Mouse (Mus musculus) kidney, adult 2 months (tissue): ENCODE results near the gene Celf2. TPM values are rescaled to one million over a fixed set of nuclear protein-coding genes. Genes with fewer than 3 reads are reported as not detected.

ENCODE experiments used
- DNase-seq: peaks from one replicate; pipeline ENCODE4 v3.0.0; 2021
- H3K27ac ChIP-seq: fragments of 200-500 bp; 2 replicates; pipeline ENCODE4 v1.5.1; 2012; ENCODE audit warnings: low read depth, low read length, control low read depth, inconsistent platforms; ENCODE audit not compliant: insufficient read depth
- H3K27me3 ChIP-seq: fragments of 200-500 bp; replicated peaks from 2 replicates; pipeline ENCODE4 v1.6.1; 2012; ENCODE audit warnings: mild to moderate bottlenecking, moderate library complexity, low read length, inconsistent platforms; ENCODE audit not compliant: control insufficient read depth, insufficient read depth
- H3K36me3 ChIP-seq: fragments of 200-500 bp; 2 replicates; pipeline ENCODE4 v1.6.1; 2012; ENCODE audit warnings: mild to moderate bottlenecking, moderate library complexity, low read length, inconsistent platforms; ENCODE audit not compliant: control insufficient read depth, insufficient read depth
- H3K4me1 ChIP-seq: fragments of 200-500 bp; 2 replicates; pipeline ENCODE4 v1.6.1; 2011; ENCODE audit warnings: low read length; ENCODE audit not compliant: control insufficient read depth, insufficient read depth
- H3K4me3 ChIP-seq: fragments of 200-500 bp; 2 replicates; pipeline ENCODE4 v1.5.1; 2011; ENCODE audit warnings: mild to moderate bottlenecking, low read depth, low read length, control low read depth; ENCODE audit not compliant: insufficient read depth
- CTCF ChIP-seq: fragments of 200-500 bp; conservative IDR thresholded peaks from 2 replicates; pipeline ENCODE4 v1.5.1; 2011; ENCODE audit warnings: low read depth, mild to moderate bottlenecking, control low read depth, low read length, moderate library complexity, mixed read lengths; ENCODE audit not compliant: insufficient read depth, insufficient read length
- POLR2A ChIP-seq: fragments of 200-500 bp; IDR thresholded peaks from one replicate; pipeline ENCODE4 v1.6.1; 2011; ENCODE audit warnings: low read depth, low read length, control low read depth
- WGBS: fragments of 180-500 bp; shearing (Covaris S2); methylation state at CpG from one replicate; pipeline ENCODE4 v1.1.7; 2018; 5-methylcytosine and 5-hydroxymethylcytosine counted together
- polyA plus RNA-seq: library from polyadenylated mRNA; depleted of rRNA; stranded (reverse); fragments of >200 nt; gene quantifications from 2 replicates; pipeline ENCODE4 v1.2.3, GENCODE M21; 2012

Celf2 gene
- polyA plus RNA-seq, 1 experiment: 11.5 TPM

DNA sequence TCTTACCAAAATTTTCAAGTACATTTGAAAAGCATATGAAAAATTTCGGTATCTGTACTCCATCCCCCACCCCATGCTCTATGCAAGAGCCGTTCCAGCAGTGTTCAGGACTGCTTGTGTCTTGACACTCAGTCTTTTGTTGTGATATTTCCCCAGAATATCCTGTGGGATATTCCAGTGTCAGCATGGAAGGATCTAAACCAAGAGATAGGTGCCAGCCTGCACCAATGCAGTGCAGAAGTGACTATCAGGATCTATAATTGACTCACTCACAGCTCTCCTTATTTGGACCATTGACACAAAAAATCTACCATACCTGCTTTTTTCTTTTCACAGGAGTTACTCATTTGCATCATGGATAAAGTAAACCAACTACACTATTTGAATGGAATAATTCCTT, 116.9 kb downstream of the Celf2 start:
- no peak overlapping the region for H3K4me3 ChIP-seq
- TF ChIP-seq POLR2A: no peak
- no peak for TF ChIP-seq CTCF
- no peak overlapping the region for H3K27ac ChIP-seq
- no peaks in the 10 kb centered on the region for H3K4me1 ChIP-seq
- no peaks in the 10 kb centered on the region for H3K36me3 ChIP-seq
- H3K27me3 ChIP-seq: no peaks in the 10 kb centered on the region
- DNase-seq: no peak
- 86% methylated on average over 2 of the region's 2 CpGs for WGBS

DNA sequence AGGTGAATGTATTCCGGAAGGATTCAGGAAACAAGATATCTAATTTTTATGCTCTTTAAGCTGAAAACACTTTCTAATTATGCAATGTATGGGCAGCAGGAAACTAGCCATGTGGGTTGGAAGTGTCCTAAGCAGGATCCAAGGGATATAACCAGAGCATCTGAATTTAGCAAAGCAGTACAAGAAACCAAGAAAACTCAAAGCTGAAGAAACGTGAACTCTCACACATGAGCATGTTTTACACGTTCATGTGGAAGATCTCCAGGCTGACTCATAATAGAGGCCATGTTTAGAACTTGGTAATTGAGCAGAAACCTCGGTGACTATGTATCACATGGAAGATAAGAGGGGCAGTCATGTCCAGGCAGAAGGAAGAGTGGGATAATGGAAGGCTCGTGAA, 120.1 kb downstream of the Celf2 start:
- Histone ChIP-seq H3K27ac (no peak overlapping the region), H3K4me1 (no peaks in the 10 kb centered on the region), H3K4me3 (no peak overlapping the region), H3K27me3 (no peaks in the 10 kb centered on the region), H3K36me3 (no peaks in the 10 kb centered on the region)
- TF ChIP-seq CTCF (no peak), POLR2A (no peak)
- DNase-seq: no peak
- WGBS: 69% methylated on average over 5 of the region's 5 CpGs

DNA sequence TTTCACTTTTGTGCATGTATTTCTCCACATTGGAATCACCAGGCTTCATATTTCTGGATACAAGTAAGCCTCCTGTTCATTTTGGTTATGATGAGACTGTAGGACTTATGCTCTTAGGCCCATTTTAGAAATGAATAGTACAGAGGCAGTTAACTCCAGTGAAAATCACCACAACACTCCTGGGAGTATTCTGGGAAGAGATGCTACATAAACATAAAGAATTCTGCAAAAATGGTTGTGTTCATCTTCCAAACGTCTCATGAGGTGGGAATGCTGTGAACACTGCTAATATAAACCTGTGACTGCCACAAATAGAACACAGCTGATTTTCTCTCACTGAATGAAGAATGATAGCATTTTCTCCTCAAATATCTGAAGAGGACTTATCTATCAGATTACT, 130.6 kb downstream of the Celf2 start:
- 49% methylated on average over 1 of the region's 1 CpGs for WGBS
- no peaks in the 10 kb centered on the region for H3K36me3 ChIP-seq
- no peak overlapping the region for H3K27ac ChIP-seq
- H3K27me3 ChIP-seq: no peaks in the 10 kb centered on the region
- DNase-seq: no peak
- TF ChIP-seq POLR2A (no peak), CTCF (no peak)
- no peaks in the 10 kb centered on the region for H3K4me1 ChIP-seq
- no peak overlapping the region for H3K4me3 ChIP-seq

DNA sequence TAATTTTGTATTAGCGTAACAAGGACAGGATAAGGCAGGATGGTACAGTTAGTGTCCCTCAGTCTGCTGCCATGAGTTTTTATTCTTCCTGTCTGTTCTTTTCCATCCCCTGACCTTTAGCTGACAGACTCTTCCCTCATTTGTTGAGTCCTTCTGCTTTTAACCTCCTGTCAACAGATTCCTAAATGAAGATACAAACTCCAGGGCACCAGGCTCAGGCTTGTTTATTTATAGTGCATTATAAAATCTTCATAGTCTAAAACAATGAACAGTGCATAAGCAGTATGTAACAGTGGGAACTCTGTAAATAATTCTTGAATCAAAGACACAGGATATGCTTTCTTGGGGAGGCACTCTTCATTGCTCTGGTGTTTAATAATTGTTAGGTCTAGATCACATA, 131.5 kb downstream of the Celf2 start:
- DNase-seq: no peak

DNA sequence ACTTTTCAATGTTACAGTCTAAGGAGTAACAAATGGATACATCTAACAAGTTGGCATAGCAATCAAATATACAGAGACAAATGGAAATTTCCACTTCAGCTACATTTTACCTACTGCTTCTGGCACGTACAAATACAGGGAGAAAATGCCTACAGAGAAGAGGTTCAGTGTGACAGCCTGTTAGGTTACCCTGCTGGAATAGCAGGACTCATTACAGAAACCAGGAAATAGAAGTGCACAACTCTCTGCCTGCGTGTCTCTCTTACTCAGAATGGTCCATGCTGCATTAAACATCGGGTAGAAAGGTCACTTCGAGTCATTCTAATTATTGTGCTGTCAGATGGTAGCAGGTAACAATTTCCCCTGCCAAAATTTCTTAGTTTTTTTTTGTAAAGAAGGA, 141.6 kb downstream of the Celf2 start:
- no peaks in the 10 kb centered on the region for H3K4me1 ChIP-seq
- no peaks in the 10 kb centered on the region for H3K27me3 ChIP-seq
- WGBS: 62% methylated on average over 4 of the region's 4 CpGs
- no peak overlapping the region for H3K27ac ChIP-seq
- DNase-seq: no peak
- TF ChIP-seq POLR2A (no peak), CTCF (no peak)
- no peak overlapping the region for H3K4me3 ChIP-seq
- H3K36me3 ChIP-seq: no peaks in the 10 kb centered on the region

More for the DNA sequence above, 131.5 kb downstream of the Celf2 start:
- no peak overlapping the region for H3K27ac ChIP-seq
- TF ChIP-seq POLR2A: no peak
- TF ChIP-seq CTCF: no peak
- H3K36me3 ChIP-seq: no peaks in the 10 kb centered on the region
- no peaks in the 10 kb centered on the region for H3K4me1 ChIP-seq
- WGBS: 90% methylated on average over 1 of the region's 1 CpGs
- no peak overlapping the region for H3K4me3 ChIP-seq
- H3K27me3 ChIP-seq: no peaks in the 10 kb centered on the region

DNA sequence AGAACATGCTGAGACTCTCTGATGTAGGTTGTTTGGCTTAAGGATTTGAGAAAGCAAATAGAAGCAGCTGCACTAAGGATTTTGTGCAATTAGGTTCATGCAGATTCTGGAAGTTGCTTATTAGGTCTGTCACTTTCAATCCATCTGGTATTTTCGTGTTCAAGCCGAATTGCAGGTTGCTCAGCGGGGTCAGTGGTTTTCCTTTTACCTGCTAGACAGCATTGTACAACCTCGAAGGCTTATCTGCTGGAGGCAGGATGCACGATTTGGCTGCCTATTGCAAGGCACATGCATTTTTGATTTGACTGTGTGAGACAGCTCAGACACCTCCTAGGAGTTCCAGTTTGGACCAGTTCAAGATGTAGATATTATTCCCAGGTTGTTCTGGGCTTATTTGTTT, 149.8 kb downstream of the Celf2 start:
- no peak for DNase-seq
- H3K4me3 ChIP-seq: no peak overlapping the region
- H3K4me1 ChIP-seq: no peaks in the 10 kb centered on the region
- H3K27ac ChIP-seq: no peak overlapping the region
- 82% methylated on average over 5 of the region's 5 CpGs for WGBS
- no peaks in the 10 kb centered on the region for H3K36me3 ChIP-seq
- H3K27me3 ChIP-seq: no peaks in the 10 kb centered on the region
- TF ChIP-seq POLR2A (no peak), CTCF (no peak)

GRCm38 (mm10) chr2:7358816-7359215, 150.5 kb downstream of the Celf2 start:
- Histone ChIP-seq H3K27me3 (no peaks in the 10 kb centered on the region), H3K27ac (no peak overlapping the region), H3K4me1 (no peaks in the 10 kb centered on the region), H3K36me3 (no peaks in the 10 kb centered on the region), H3K4me3 (no peak overlapping the region)
- TF ChIP-seq CTCF: no peak
- no peak for TF ChIP-seq POLR2A
- no peak for DNase-seq
- 75% methylated on average over 3 of the region's 3 CpGs for WGBS

DNA sequence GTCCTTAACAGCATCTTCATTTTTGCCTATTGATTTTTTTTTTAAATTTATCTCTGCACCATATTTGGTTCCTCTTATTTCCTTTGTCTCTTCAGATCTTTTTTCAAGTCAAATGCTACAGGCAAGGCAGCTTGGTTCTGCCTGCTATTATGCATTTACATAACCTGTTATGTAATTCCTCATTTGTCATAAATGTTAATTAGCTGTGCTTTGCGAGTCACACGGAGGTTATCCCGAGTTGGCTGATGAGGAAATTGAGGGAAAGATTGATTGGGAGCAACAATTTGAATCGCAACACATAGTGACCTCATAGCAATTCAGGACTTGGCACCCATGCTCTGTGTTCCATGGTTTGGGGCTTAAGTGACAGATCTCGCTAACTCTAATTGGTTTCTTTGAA, 158.1 kb downstream of the Celf2 start:
- 71% methylated on average over 5 of the region's 5 CpGs for WGBS
- Histone ChIP-seq H3K36me3 (no peaks in the 10 kb centered on the region), H3K27me3 (no peaks in the 10 kb centered on the region), H3K4me1 (no peaks in the 10 kb centered on the region), H3K27ac (no peak overlapping the region), H3K4me3 (no peak overlapping the region)
- TF ChIP-seq POLR2A (no peak), CTCF (no peak)
- no peak for DNase-seq
